Mouse (Mus musculus) megakaryocyte, embryonic 14.5 days (primary cell): ENCODE measurements around the gene Inpp5a. TPM values are rescaled to one million over a fixed set of nuclear protein-coding genes. Genes with fewer than 3 reads are reported as not detected.

Experiments used
- H3K27me3 ChIP-seq: replicated peaks from 2 replicates; pipeline ENCODE3; 2012; ENCODE audit warnings: inconsistent platforms
- H3K36me3 ChIP-seq: replicated peaks from 2 replicates; pipeline ENCODE3; 2012; ENCODE audit warnings: low read length, inconsistent platforms, mixed read lengths
- H3K4me1 ChIP-seq: 2 replicates; pipeline ENCODE4 v1.6.1; 2012; ENCODE audit warnings: inconsistent platforms
- H3K4me3 ChIP-seq: replicated peaks from 2 replicates; pipeline ENCODE3; 2012; ENCODE audit warnings: moderate library complexity, mild to moderate bottlenecking, inconsistent platforms
- H3K9me3 ChIP-seq: 2 replicates; pipeline ENCODE4 v1.6.1; 2012; ENCODE audit warnings: inconsistent platforms
- FLI1 ChIP-seq: IDR thresholded peaks from 2 replicates; pipeline ENCODE4 v1.6.1; 2012; ENCODE audit warnings: low read length, inconsistent platforms, mixed read lengths
- GATA1 ChIP-seq: IDR thresholded peaks from 3 replicates; pipeline ENCODE4 v1.6.1; 2012; ENCODE audit warnings: mixed read lengths, low read length, inconsistent platforms, borderline replicate concordance
- polyA plus RNA-seq: library from polyadenylated mRNA; stranded (reverse); fragments of >175 nt; gene quantifications from 2 replicates; pipeline ENCODE4 v1.2.3, GENCODE M21; 2012; ENCODE audit warnings: low replicate concordance; ENCODE audit not compliant: insufficient read depth

Gene Inpp5a
- polyA plus RNA-seq, 1 experiment, result 95.0 TPM

GRCm38 (mm10) chr7:139515959-139516660 lies 127.2 kb downstream of the Inpp5a start:
- no peak overlapping the region for H3K4me3 ChIP-seq
- peaks cover 65% of the 10 kb centered on the region for H3K4me1 ChIP-seq
- no peaks in the 10 kb centered on the region for H3K9me3 ChIP-seq
- peaks cover 97% of the 10 kb centered on the region for H3K36me3 ChIP-seq
- TF ChIP-seq GATA1, result no peak
- TF ChIP-seq FLI1, result no peak
- no peaks in the 10 kb centered on the region for H3K27me3 ChIP-seq

DNA sequence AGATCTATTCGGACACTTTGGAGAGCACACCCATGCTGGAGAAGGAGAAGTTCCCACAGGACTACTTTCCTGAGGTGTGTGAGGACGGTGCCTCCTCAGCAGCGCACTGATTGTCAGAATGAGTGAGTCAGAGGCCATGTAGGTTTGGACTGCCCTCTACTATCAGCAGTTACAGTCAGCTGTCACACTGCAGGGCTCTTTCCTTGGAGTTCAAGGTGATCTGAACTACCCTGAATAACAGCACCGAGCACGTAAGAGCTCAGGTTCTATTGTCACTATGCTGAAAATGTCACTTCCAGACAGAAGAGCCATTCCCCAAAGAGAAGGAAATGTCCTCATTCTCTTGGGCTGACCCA lies 127.7 kb downstream of the Inpp5a start:
- Histone ChIP-seq H3K27me3 (no peaks in the 10 kb centered on the region), H3K9me3 (no peaks in the 10 kb centered on the region), H3K36me3 (peaks cover 97% of the 10 kb centered on the region), H3K4me1 (peaks cover 61% of the 10 kb centered on the region), H3K4me3 (no peak overlapping the region)
- no peak for TF ChIP-seq GATA1
- TF ChIP-seq FLI1, result no peak

- H3K4me1 ChIP-seq, result peaks cover 48% of the 10 kb centered on the region
- H3K27me3 ChIP-seq, result no peaks in the 10 kb centered on the region
These were observed 129.4 kb downstream of the Inpp5a start for GRCm38 (mm10) chr7:139518352-139518751.

GRCm38 (mm10) chr7:139528309-139529076 lies 139.6 kb downstream of the Inpp5a start:
- Histone ChIP-seq H3K36me3 (peaks cover 97% of the 10 kb centered on the region), H3K4me3 (no peak overlapping the region), H3K4me1 (peaks cover 40% of the 10 kb centered on the region), H3K9me3 (no peaks in the 10 kb centered on the region), H3K27me3 (no peaks in the 10 kb centered on the region)
- TF ChIP-seq GATA1, result no peak
- no peak for TF ChIP-seq FLI1

More at GRCm38 (mm10) chr7:139518352-139518751, 129.4 kb downstream of the Inpp5a start:
- no peak overlapping the region for H3K4me3 ChIP-seq
- TF ChIP-seq GATA1 (no peak), FLI1 (no peak)
- H3K36me3 ChIP-seq, result peaks cover 97% of the 10 kb centered on the region
- H3K9me3 ChIP-seq, result no peaks in the 10 kb centered on the region

DNA sequence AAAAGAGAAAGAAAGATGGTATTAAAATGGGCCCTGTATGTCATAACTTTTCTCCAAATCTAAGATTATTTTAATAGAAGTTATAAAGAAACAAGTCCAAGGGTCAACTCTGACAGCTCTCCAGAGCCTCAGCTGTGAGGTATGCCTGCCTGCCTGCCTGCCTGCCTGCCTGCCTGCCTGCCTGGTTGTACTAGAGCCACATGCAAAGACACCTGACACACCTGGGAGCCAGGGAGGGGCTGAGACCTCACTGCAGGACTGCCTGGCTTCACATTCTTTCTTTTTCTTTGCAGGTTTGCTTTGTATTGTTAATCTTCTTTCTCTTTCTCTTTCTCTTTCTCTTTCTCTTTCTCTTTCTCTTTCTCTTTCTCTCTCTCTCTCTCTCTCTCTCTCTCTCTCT lies 140.3 kb downstream of the Inpp5a start:
- Histone ChIP-seq H3K27me3 (no peaks in the 10 kb centered on the region), H3K4me1 (peaks cover 40% of the 10 kb centered on the region), H3K4me3 (no peak overlapping the region), H3K9me3 (no peaks in the 10 kb centered on the region), H3K36me3 (peaks cover 97% of the 10 kb centered on the region)
- TF ChIP-seq FLI1 (no peak), GATA1 (no peak)

- TF ChIP-seq FLI1 (no peak), GATA1 (no peak)
- no peaks in the 10 kb centered on the region for H3K9me3 ChIP-seq
- no peaks in the 10 kb centered on the region for H3K27me3 ChIP-seq
- no peak overlapping the region for H3K4me3 ChIP-seq
- H3K4me1 ChIP-seq, result peaks cover 38% of the 10 kb centered on the region
- H3K36me3 ChIP-seq, result peaks cover 100% of the 10 kb centered on the region
These were observed 141.9 kb downstream of the Inpp5a start for GRCm38 (mm10) chr7:139530591-139531427.

DNA sequence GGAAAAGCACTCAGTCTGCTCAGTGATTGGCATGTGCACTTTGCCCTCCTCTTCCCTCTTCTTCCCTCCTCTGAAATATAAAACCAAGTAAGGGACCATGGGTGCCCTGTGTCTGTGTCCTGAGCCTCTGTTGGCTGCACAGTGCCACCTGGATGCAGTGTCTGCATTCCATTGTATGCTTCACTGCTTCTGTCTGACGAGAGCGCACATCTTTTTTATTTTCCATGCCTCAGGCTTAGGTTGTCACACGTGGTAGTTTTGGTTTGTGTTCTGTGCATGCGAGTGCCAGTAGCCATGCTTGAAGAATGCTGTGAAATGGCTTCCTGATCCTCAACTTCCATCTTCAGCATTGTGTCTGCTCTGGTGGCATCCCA lies 142.5 kb downstream of the Inpp5a start:
- Histone ChIP-seq H3K9me3 (no peaks in the 10 kb centered on the region), H3K4me1 (peaks cover 36% of the 10 kb centered on the region), H3K27me3 (no peaks in the 10 kb centered on the region), H3K4me3 (no peak overlapping the region), H3K36me3 (peaks cover 100% of the 10 kb centered on the region)
- TF ChIP-seq FLI1, result no peak
- no peak for TF ChIP-seq GATA1

- no peak overlapping the region for H3K4me3 ChIP-seq
- H3K4me1 ChIP-seq, result peaks cover 53% of the 10 kb centered on the region
- peaks cover 96% of the 10 kb centered on the region for H3K36me3 ChIP-seq
- no peaks in the 10 kb centered on the region for H3K27me3 ChIP-seq
- H3K9me3 ChIP-seq, result no peaks in the 10 kb centered on the region
- no peak for TF ChIP-seq GATA1
- TF ChIP-seq FLI1, result no peak
These were observed 147.4 kb downstream of the Inpp5a start for GRCm38 (mm10) chr7:139536331-139536730.

DNA sequence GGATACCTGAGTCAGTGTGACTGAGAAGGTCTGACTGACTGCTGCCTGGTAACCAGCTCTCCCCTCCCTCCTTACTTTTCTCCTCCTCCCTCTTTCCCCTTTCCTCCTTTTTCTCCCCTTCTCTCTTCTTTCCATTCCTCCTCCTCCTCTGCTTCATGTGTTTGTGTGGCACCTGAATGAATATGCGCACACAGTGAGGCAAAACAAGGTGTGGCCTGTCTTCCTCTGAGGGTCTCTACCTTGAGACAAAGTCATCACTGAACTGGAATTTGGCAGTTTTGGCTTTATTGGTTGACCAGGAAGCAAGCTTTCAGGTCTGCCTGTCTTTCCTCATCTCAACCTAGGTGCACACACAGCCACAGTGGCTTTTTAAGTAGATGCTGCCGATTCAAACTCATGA lies 147.9 kb downstream of the Inpp5a start:
- Histone ChIP-seq H3K9me3 (no peaks in the 10 kb centered on the region), H3K36me3 (peaks cover 96% of the 10 kb centered on the region), H3K4me1 (peaks cover 55% of the 10 kb centered on the region), H3K4me3 (no peak overlapping the region), H3K27me3 (no peaks in the 10 kb centered on the region)
- TF ChIP-seq GATA1 (no peak), FLI1 (no peak)
